Mouse (Mus musculus): Measurements from ENCODE around the gene Cux1. TPM values are rescaled to one million over a fixed set of nuclear protein-coding genes. Genes with fewer than 3 reads are reported as not detected.
A peak's percentile ranks its signal among the peaks of the same experiment; 100 is the strongest.

Gene Cux1
- polyA plus RNA-seq, 1 experiment: 126 TPM

- TF ChIP-seq CTCF (conservative IDR thresholded peaks at IDR 0.05; ENCODE audit: insufficient read depth, insufficient read length, low read depth, low read length) (no peak), POLR2A (IDR thresholded peaks at IDR 0.05; ENCODE audit: low read depth, low read length) (no peak)
- Histone ChIP-seq H3K4me1 (ENCODE audit: control insufficient read depth, insufficient read depth, low read length) (peaks cover 53% of the 10 kb centered on the region), H3K27ac (ENCODE audit: insufficient read depth, low read depth, low read length) (no peak overlapping the region), H3K27me3 (replicated peaks; ENCODE audit: control insufficient read depth, insufficient read depth, low read length) (no peaks in the 10 kb centered on the region), H3K36me3 (ENCODE audit: control insufficient read depth, insufficient read depth, low read length) (no peaks in the 10 kb centered on the region), H3K4me3 (ENCODE audit: insufficient read depth, low read depth, low read length) (no peak overlapping the region)
- DNase-seq: no peak
Measured at GRCm38 (mm10) chr5:136552832-136553231, 14.5 kb downstream of the Cux1 start.

GRCm38 (mm10) chr5:136552093-136552492, 15.2 kb downstream of the Cux1 start:
- peaks cover 53% of the 10 kb centered on the region for H3K4me1 ChIP-seq (ENCODE audit: control insufficient read depth, insufficient read depth, low read length)

GRCm38 (mm10) chr5:136551571-136551970, 15.7 kb downstream of the Cux1 start:
- Histone ChIP-seq H3K27me3 (replicated peaks; ENCODE audit: control insufficient read depth, insufficient read depth, low read length) (no peaks in the 10 kb centered on the region), H3K4me1 (ENCODE audit: control insufficient read depth, insufficient read depth, low read length) (peaks cover 53% of the 10 kb centered on the region), H3K27ac (ENCODE audit: insufficient read depth, low read depth, low read length) (no peak overlapping the region), H3K4me3 (ENCODE audit: insufficient read depth, low read depth, low read length) (no peak overlapping the region), H3K36me3 (ENCODE audit: control insufficient read depth, insufficient read depth, low read length) (no peaks in the 10 kb centered on the region)
- 62% methylated on average over 6 of the region's 6 CpGs for WGBS
- TF ChIP-seq POLR2A (IDR thresholded peaks at IDR 0.05; ENCODE audit: low read depth, low read length): no peak
- no peak for TF ChIP-seq CTCF (conservative IDR thresholded peaks at IDR 0.05; ENCODE audit: insufficient read depth, insufficient read length, low read depth, low read length)
- DNase-seq: no peak

More at GRCm38 (mm10) chr5:136552093-136552492, 15.2 kb downstream of the Cux1 start:
- no peak overlapping the region for H3K27ac ChIP-seq (ENCODE audit: insufficient read depth, low read depth, low read length)
- no peaks in the 10 kb centered on the region for H3K27me3 ChIP-seq (replicated peaks; ENCODE audit: control insufficient read depth, insufficient read depth, low read length)
- 88% methylated on average over 3 of the region's 3 CpGs for WGBS
- no peak for DNase-seq
- no peaks in the 10 kb centered on the region for H3K36me3 ChIP-seq (ENCODE audit: control insufficient read depth, insufficient read depth, low read length)
- H3K4me3 ChIP-seq (ENCODE audit: insufficient read depth, low read depth, low read length): no peak overlapping the region
- TF ChIP-seq POLR2A (IDR thresholded peaks at IDR 0.05; ENCODE audit: low read depth, low read length) (no peak), CTCF (conservative IDR thresholded peaks at IDR 0.05; ENCODE audit: insufficient read depth, insufficient read length, low read depth, low read length) (no peak)

- TF ChIP-seq CTCF (conservative IDR thresholded peaks at IDR 0.05; ENCODE audit: insufficient read depth, insufficient read length, low read depth, low read length) (no peak), POLR2A (IDR thresholded peaks at IDR 0.05; ENCODE audit: low read depth, low read length) (no peak)
- Histone ChIP-seq H3K4me3 (ENCODE audit: insufficient read depth, low read depth, low read length) (no peak overlapping the region), H3K27ac (ENCODE audit: insufficient read depth, low read depth, low read length) (no peak overlapping the region), H3K27me3 (replicated peaks; ENCODE audit: control insufficient read depth, insufficient read depth, low read length) (no peaks in the 10 kb centered on the region), H3K36me3 (ENCODE audit: control insufficient read depth, insufficient read depth, low read length) (no peaks in the 10 kb centered on the region), H3K4me1 (ENCODE audit: control insufficient read depth, insufficient read depth, low read length) (peaks cover 49% of the 10 kb centered on the region)
- peak; percentile 52 for DNase-seq
- 19% methylated on average over 2 of the region's 2 CpGs for WGBS
Measured at GRCm38 (mm10) chr5:136550726-136551125, 16.6 kb downstream of the Cux1 start.

GRCm38 (mm10) chr5:136548776-136549175, 18.5 kb downstream of the Cux1 start:
- TF ChIP-seq POLR2A (IDR thresholded peaks at IDR 0.05; ENCODE audit: low read depth, low read length): no peak
- no peak for TF ChIP-seq CTCF (conservative IDR thresholded peaks at IDR 0.05; ENCODE audit: insufficient read depth, insufficient read length, low read depth, low read length)
- no peaks in the 10 kb centered on the region for H3K36me3 ChIP-seq (ENCODE audit: control insufficient read depth, insufficient read depth, low read length)
- H3K27me3 ChIP-seq (replicated peaks; ENCODE audit: control insufficient read depth, insufficient read depth, low read length): no peaks in the 10 kb centered on the region
- 49% methylated on average over 2 of the region's 2 CpGs for WGBS
- no peak for DNase-seq
- peaks cover 45% of the 10 kb centered on the region for H3K4me1 ChIP-seq (ENCODE audit: control insufficient read depth, insufficient read depth, low read length)
- no peak overlapping the region for H3K4me3 ChIP-seq (ENCODE audit: insufficient read depth, low read depth, low read length)
- no peak overlapping the region for H3K27ac ChIP-seq (ENCODE audit: insufficient read depth, low read depth, low read length)

- WGBS: 70% methylated on average over 4 of the region's 4 CpGs
- no peaks in the 10 kb centered on the region for H3K36me3 ChIP-seq (ENCODE audit: control insufficient read depth, insufficient read depth, low read length)
- H3K4me1 ChIP-seq (ENCODE audit: control insufficient read depth, insufficient read depth, low read length): peaks cover 36% of the 10 kb centered on the region
- no peak overlapping the region for H3K27ac ChIP-seq (ENCODE audit: insufficient read depth, low read depth, low read length)
- H3K27me3 ChIP-seq (replicated peaks; ENCODE audit: control insufficient read depth, insufficient read depth, low read length): no peaks in the 10 kb centered on the region
- H3K4me3 ChIP-seq (ENCODE audit: insufficient read depth, low read depth, low read length): no peak overlapping the region
- no peak for DNase-seq
- no peak for TF ChIP-seq CTCF (conservative IDR thresholded peaks at IDR 0.05; ENCODE audit: insufficient read depth, insufficient read length, low read depth, low read length)
- TF ChIP-seq POLR2A (IDR thresholded peaks at IDR 0.05; ENCODE audit: low read depth, low read length): no peak
Measured at GRCm38 (mm10) chr5:136545061-136545460, 22.2 kb downstream of the Cux1 start.

- no peaks in the 10 kb centered on the region for H3K27me3 ChIP-seq (replicated peaks; ENCODE audit: control insufficient read depth, insufficient read depth, low read length)
- H3K36me3 ChIP-seq (ENCODE audit: control insufficient read depth, insufficient read depth, low read length): no peaks in the 10 kb centered on the region
- no peak for DNase-seq
- H3K27ac ChIP-seq (ENCODE audit: insufficient read depth, low read depth, low read length): no peak overlapping the region
- TF ChIP-seq POLR2A (IDR thresholded peaks at IDR 0.05; ENCODE audit: low read depth, low read length): no peak
- TF ChIP-seq CTCF (conservative IDR thresholded peaks at IDR 0.05; ENCODE audit: insufficient read depth, insufficient read length, low read depth, low read length): no peak
- H3K4me1 ChIP-seq (ENCODE audit: control insufficient read depth, insufficient read depth, low read length): peaks cover 35% of the 10 kb centered on the region
- H3K4me3 ChIP-seq (ENCODE audit: insufficient read depth, low read depth, low read length): no peak overlapping the region
Measured at GRCm38 (mm10) chr5:136543171-136543570, 24.1 kb downstream of the Cux1 start.

- no peaks in the 10 kb centered on the region for H3K36me3 ChIP-seq (ENCODE audit: control insufficient read depth, insufficient read depth, low read length)
- peak; percentile 67 for DNase-seq
- no peak overlapping the region for H3K27ac ChIP-seq (ENCODE audit: insufficient read depth, low read depth, low read length)
Measured at GRCm38 (mm10) chr5:136540952-136541351, 26.3 kb downstream of the Cux1 start.

More at GRCm38 (mm10) chr5:136540952-136541351, 26.3 kb downstream of the Cux1 start:
- H3K4me3 ChIP-seq (ENCODE audit: insufficient read depth, low read depth, low read length): no peak overlapping the region
- TF ChIP-seq CTCF (conservative IDR thresholded peaks at IDR 0.05; ENCODE audit: insufficient read depth, insufficient read length, low read depth, low read length): no peak
- TF ChIP-seq POLR2A (IDR thresholded peaks at IDR 0.05; ENCODE audit: low read depth, low read length): no peak
- peaks cover 44% of the 10 kb centered on the region for H3K4me1 ChIP-seq (ENCODE audit: control insufficient read depth, insufficient read depth, low read length)
- no peaks in the 10 kb centered on the region for H3K27me3 ChIP-seq (replicated peaks; ENCODE audit: control insufficient read depth, insufficient read depth, low read length)
